Mouse (Mus musculus) adrenal gland, adult 18-20 months (tissue): ENCODE measurements at regions not wholly inside any gene's neighbourhood (a gene's known extent, or its start where the extent isn't known, plus 50 kb on each side); places are given as distances from the start of the nearest gene placed in this dataset.

Experiments
- DNase-seq, 2 experiments: peaks; one replicate each; pipeline ENCODE4 v3.0.0; 2021 to 2022; ENCODE audit warnings: low spot score in 2 of 2

DNA sequence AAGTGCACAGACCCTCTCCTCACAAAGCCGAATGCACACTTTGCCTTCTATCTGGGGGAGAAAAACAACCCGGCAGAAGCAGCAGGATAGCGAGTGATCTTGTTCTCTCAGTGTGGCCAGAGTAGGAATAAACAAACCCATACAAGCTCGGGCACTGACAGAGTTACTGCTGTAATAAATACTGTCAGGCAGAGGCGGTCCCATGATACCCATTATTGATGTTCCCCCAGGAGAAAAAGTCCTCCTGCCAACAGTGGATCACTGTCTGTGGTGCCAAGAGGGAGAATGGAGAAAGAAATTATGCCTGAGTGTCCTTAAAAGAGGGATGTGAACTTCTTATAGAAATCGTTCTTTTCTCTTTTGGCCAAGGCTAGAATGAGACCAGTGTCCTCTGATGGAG lies 200.2 kb downstream of the Adra2a start:
- DNase-seq, result no peak

DNA sequence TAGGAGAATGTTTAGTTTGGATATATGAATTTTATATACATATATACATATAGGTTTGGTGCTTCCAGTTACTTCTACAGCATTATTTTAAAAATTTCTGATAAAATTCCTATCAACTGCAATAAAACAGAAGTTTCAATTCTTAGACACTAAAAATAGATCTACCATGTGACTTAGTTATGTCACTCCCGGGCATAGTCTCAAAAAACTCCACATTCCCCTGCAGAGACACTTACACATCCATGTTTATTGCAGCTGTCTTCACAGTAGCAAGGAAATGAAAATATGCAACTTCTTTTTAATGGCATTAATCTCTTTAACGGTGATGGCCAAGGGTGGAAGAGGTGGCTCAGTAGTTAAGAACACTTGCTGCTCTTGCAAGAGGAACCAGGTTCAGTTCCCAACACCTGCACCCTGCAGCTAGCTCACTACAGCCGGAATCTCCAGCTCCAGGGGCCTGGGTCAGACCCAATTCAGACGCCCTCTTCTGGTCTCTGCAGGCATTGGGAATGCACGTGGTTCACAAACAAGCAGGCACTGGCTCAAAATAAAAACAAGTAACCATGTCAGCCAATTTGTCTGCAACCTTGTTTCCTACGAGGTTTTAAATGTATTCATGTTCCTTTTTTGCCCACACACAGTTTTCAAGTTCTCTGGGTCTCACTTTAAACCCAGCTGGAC lies 204.4 kb downstream of the Adra2a start:
- DNase-seq, result no peak

DNA sequence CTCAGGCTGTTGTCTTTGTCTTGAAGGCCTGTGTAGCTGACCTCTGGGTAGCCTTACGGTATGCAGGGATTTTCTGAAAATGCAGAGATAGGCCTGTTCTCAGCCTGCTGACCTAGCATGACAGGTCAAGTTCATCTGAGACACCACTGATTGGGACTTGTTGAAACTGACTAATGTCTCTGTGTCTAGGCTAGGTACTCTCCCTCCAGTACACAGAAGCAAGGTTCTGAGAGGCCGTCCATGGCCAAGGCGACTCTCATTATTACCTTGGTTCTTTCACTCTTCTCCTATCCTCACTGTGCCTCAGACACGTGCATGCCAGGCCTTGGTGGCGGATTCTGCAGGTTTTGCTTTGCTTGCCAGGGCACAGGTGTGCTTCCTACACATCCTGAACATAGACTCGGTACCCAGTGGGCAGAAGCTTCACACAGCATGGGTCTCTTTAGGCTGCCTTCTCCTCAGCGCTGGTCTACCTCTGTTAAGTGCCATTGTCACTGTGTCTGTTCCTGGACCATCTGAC lies 208.3 kb downstream of the Adra2a start:
- DNase-seq, result no peak

DNA sequence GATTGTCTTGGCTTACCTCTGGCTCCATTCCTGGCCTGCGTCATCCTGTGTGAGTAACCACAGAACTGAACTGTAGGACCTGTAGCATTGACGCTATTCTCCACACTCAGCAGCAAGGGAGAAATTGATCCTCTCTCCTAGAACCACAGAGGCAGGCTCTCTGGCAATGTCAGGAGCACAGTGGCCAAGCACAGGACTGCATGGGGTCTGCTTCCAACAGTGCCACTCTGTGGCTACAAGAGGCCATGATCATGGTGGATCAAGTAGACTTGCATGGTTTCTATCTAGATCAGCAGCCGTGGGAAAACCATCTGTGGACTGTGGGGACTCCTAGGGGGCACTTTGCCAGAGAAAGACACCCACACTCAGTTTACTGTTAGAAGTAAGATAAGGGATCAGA lies 213.9 kb downstream of the Adra2a start:
- DNase-seq, result no peak

DNA sequence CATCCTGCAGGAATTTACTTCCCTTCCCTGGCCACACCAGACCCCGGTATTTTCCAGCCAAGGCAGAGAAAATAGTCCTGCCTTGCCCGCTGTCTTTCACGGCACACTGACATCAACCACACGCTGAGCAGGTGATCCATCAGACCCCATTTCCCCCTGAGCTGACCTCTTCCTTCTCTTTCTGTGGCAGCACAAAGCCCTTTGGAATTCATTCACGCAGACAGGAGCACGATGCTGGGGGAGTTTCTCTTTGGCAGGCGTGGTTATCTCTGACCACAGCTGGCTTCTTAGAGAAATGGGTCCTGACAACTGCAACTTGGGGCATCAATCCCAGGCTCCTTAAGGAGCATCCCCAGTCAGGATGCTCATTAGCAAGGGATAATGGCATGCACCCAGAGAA lies 215.2 kb downstream of the Adra2a start:
- DNase-seq, result no peak

DNA sequence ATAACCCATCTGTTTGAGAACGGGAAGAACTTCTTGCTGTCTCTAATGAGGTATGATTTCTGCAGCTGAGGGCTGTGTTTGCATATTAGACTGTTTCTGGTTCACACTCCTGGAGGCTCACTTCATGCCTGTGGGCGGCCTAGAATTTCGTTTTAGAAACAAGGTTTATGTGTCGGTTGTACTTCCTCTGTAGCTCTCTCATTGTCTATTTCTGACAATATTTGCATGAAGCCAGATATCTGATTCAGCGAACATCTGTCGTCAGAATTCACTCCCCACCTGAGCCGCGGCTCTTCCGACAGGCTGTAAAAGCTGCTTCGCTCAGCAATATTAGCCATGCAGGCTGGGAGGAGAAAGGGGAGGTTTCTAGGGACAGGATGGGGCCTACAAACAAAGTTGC lies 233.4 kb downstream of the Adra2a start:
- DNase-seq, result no peak

DNA sequence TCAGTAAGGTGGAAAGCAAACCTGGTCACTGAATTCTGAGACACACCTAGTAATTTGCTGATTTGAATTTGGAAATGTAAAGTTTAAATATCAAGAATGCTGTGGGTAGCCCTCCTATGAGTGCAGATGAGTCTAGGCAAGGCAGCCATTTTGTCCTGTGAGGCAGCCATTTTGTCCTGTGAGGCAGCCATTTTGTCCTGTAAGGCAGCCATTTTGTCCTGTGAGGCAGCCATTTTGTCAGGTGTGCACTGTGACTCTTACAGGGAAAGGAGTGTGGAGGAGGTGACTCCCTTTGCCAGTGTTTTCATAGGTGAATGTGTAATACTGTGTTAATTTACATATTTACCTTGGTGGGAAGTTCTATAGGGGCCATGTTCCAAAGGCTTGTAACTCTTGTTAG lies 241.5 kb downstream of the Adra2a start:
- DNase-seq, result no peak

DNA sequence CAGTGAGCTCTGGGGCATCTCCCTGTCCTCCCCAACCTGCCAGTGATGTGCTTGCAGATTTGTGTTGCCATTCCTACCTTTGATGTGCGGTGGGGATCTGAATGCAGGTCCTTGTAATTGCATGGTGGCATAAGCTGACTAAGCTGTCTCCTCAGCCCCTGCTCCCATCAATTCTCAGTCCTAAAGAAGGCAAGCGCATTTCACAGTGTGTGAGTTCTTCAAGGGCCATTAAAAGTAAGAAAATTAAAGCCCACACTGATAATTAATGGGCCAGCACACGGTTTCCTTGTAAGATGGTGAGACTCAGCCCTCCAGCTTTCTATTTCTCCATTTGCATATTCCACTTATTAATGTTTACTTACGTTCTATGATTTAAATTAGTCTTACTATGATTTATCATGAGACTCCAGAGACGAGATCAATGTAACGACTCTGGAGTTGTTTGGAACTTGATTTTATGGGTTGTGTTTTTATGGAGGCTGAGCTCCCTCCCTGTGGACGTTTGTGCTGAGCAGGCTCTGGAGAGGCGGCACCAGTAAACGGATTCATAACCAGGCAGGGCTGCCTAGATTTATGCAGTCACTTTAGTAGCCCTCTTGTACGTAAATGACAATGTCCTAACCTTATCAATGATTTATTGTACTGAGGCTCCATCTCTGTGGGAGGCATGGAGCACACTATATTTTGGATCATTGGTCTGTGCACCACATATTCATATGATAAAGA lies 253.9 kb downstream of the Adra2a start:
- no peak for DNase-seq

DNA sequence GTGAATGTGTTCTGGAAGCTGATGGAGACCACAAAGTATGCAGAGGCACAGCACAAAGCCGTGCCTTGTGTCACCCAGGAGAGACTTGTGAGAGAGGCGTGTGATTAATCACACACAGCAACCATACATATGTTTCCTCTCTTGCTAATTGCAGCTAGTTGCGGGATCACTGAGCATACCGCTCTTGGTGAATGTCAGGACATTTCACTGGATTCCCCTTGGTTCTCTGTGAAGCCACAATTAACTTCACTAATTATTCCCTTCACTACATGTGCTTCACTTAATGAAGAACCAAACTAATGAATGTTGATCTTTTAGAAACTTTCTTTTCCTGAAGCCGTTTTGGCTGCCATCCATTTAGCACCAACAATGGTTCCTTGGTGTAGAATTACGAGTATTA lies 267.3 kb downstream of the Adra2a start:
- no peak for DNase-seq

DNA sequence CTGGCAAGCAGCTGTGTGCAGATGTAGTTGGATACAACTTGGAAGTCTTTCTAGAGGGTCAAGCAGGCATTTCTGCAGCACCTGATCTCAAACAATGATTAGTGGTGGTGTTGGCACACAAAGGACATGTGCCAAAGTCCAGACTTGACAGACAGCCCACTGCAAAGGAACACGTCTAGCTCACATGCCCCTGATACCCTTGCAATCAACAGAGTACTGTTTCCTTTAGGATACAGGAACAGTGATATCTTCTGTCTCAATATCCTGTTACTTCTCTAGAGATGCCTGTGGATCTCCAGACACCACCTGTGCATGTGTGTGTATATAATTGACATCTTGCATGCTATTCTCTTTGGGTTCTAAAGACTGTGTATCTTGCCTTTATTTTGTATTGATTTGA lies 267.8 kb downstream of the Adra2a start:
- no peak for DNase-seq

DNA sequence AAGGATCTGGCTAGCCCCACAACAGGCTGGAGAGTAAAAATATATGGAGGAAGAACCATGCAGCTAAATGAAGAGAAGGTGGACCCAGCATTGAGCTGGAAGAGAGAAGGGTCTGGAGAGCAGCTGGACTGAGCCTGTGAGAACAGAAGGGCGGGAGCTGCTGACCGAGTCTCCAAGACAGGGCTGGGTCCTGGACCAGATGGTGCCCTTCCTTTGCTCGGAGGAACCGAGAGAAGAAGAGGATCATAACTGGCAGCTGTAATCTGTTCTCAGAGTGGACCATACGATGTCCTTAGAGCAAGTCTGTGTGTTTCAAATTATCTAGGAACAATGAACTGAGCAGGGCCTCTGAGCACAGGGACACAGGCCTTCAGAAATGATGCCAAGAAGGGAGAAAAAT lies 279.3 kb downstream of the Adra2a start:
- no peak for DNase-seq

DNA sequence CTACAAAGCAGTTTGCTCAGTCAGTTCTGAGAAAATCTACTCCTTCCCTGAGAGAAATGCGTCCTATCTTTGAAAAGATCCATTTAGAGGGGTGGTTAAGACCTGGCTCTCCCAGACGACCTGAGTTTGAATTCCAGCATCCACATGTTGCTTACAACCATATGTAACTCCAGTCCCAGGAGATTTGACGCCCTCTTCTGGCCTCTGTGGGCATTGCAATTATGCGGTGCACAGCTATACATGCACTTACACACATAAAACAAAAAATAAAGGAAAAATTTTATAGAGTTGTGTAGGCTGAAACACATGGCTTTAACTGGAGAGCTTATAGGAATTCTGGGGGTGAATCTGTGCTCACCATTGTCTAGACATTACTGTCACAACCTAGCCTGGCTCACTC lies 281.0 kb downstream of the Adra2a start:
- DNase-seq, result no peak

DNA sequence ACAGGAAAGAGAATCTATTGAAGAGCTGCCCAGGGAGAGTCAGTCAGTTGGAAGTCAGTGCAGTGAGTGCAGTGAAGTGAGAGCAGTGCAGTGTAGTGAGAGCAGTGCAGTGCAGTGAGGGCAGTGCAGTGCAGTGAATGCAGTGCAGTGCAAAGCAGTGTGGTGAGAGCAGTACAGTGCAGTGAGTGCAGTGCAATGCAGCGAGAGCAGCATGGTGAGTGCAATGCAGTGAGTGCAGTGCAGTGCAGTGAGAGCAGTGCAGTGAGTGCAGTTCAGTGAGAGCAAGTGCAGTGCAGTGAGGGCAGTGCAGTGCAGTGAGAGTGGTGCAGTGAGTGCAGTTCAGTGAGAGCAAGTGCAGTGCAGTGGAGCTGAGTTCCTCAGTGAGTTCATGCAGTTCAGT lies 288.2 kb downstream of the Adra2a start:
- DNase-seq, result no peak

DNA sequence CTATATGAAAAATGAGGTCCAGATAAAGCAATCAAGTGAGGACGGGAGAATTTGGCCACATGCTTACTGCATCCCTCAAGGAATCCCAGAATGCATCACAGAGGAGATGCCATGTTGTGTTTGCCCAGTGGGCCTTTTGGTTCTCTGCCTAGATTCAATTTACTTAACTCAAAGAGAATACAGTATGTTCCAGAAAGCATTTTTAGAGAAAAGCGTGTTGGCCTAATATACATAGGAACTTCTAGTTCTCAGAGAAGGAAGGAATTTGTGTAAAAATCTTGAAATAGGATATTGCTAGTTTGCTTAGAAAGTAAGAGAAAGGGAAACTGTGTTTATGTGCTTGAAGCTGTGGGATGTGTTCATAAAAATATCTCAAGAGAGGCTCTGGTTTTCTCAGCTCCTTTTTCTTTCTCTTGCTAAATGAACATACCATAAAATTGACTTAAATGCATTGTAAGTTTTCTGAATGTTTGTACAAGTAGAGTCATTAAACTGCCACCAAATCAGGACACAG lies 296.9 kb downstream of the Adra2a start:
- DNase-seq, result no peak

DNA sequence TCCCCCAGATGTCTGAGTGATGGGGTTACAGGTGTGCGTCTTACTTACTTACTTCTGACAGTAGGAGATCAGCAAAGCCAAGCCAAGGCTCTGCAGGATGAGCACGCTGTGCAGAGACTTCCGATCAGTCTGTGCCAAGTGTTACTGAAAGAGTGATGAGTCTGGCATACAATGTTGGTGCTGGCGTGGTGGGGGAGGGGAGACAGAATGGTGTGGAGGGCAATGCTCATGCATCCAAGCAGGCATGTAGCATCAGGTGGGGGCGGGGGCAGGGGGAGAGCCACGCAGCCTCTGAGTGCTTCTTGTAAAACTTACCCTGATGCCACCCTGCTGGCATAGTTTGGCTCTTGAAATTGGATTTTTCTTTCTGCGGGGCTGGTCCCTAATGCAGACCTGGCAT lies 315.8 kb downstream of the Adra2a start:
- no peak for DNase-seq

DNA sequence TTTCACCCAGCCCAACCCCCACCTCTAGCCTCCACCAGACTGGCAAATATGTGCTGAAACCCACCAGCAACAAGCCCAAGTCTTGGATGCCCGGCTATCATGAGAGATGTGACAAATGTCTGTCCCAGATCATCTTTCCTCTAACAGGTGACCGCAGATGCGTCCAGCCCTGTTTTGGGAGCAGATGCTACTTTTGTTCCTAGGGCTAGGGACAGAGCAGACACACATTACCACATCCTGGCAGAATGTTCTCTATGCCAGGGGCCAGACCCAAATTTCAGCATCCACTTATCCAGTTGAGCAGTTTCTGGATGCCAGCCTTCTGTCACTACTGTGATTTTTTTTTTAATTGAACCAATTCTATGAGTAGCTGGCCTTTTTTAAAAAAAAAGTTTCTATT lies 316.7 kb downstream of the Adra2a start:
- DNase-seq, result no peak

DNA sequence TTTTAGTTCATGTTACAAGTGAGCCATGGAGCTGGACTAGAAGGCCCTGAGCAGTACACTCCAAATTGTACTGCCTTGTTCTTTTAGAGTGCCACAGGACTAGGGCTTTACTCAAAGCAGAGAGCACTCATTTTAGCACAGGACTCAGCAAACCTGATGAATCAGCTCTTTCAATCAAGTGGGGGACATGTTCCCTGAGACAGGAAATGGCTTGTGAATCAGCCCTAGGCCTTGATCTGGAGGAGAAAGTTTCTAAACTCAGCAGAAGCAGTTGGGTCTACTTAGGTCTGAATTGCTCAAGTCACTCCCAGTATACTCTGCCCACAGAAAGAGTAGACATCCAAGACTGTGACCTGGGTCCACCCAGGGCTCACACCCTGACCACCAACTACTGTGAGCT lies 341.1 kb downstream of the Adra2a start:
- DNase-seq, result no peak

DNA sequence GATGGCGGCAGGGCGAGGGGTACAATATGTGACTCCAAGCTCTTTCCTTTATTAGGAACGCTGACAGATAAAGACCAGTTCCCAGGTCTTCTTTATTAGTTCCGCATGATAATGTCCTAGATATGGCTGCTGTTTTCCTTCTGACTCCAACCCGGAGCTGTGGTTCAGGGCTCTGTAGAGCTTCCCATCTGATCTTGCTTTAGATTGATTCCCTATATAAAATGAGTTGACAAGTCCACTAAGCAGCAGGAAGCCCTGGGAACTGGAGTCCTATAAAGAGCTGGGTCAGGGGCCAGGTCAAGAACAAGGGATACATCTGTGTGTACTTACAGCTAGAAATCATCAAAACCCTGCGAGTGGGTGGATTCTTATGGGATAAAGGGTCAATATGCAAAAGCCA lies 347.5 kb downstream of the Adra2a start:
- DNase-seq, result no peak

DNA sequence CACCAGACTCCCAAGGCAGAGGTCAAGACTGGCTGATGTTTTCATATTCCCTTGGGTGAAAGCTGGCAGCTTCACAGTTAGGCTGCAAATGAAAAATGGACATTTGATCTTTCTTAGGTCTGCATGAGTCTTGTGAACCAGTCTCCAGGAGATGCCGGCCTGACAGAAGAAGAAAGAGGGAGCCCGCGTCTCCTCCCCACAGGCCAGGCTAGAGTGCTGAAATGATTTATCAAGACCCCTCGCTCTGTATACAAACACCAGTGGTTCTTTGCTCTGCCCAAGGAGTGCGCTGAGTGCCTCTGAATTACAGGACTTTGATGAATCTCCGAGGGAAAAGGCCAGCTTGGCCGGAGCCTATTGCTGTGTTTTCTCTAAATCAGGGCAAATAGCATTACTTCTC lies 355.7 kb downstream of the Adra2a start:
- no peak for DNase-seq

DNA sequence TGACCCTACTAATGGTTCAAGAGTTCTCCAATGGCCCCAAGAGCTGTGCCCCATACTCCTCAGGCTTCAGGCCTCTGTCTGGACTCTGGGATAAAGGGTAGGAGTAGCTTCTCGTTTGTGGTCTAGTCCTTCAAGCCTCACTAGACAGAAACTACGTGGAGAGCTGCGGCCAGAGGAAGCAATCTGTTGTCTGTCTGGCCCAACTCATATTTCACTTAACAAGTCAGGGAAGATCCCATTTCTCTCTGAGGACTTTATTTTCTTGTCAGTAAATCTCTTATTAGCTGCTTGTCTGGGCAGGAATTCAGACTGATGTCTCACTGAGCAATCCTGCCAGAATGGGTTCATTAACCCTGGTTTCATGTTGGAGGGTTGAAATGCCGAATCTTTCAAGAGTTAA lies 364.0 kb downstream of the Adra2a start:
- no peak for DNase-seq

DNA sequence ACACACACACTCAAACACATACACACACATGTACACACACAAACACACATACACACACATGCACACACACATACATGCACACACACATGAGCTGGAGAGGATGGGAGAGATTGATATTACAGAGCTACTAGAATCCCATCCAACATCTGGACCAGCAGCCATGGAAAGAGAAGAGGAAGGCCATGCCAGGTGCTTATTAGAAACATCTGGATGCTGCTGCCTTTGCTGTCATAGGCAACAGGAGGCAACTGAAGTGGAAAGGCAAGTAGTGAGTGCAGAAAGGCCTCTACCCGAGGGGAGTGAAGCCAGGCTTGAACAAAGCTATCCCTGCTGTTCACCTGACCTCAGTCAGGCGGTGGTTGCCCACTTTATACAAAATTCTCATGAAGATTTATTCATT lies 385.1 kb downstream of the Adra2a start:
- no peak for DNase-seq

DNA sequence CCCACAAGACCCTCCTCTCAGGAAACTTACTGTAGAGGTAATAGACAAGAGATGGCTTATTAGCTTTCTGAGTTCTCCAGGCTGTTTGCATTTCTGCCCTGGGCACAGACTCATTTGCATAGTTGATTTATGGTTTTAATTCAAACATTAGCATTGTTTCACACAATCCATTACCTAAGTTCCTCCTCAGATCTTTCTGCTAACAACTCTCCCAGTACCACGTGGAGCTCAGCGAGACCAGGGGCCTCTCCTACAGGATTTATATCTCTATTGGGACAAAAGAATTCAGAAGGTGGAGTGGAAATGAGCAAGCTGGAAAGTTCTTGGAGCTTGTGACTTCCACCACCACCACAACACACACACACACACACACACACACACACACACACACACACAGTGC lies 396.8 kb downstream of the Adra2a start:
- DNase-seq, result no peak
